Mouse (Mus musculus) liver, postnatal 0 days (tissue): ENCODE results near the gene Ptprcap. TPM values are rescaled to one million over a fixed set of nuclear protein-coding genes. Genes with fewer than 3 reads are reported as not detected.

Experiments
- ATAC-seq: fragments of 200-750 bp; cut with Nextera tagmentation; 2 replicates; pipeline ENCODE4 v1.8.0; 2017; ENCODE audit warnings: mild to moderate bottlenecking, moderate library complexity
- DNase-seq: peaks from one replicate; pipeline ENCODE4 v3.0.0-alpha.2; 2016
- H3K27ac ChIP-seq: fragments of 300-500 bp; sonication (generic); 2 replicates; pipeline ENCODE4 v1.5.1; 2014; ENCODE audit warnings: antibody characterized with exemption, moderate library complexity, mild to moderate bottlenecking, low read depth
- H3K27me3 ChIP-seq: fragments of 300-500 bp; sonication (generic); 2 replicates; pipeline ENCODE4 v1.6.1; 2014; ENCODE audit warnings: low read length, control low read depth, mixed read lengths; ENCODE audit not compliant: insufficient read depth
- H3K36me3 ChIP-seq: fragments of 300-500 bp; sonication (generic); replicated peaks from 2 replicates; pipeline ENCODE4 v1.6.1; 2014; ENCODE audit warnings: mild to moderate bottlenecking, control low read depth, low read length, moderate library complexity, mixed read lengths; ENCODE audit not compliant: insufficient read depth
- H3K4me1 ChIP-seq: fragments of 300-500 bp; sonication (generic); 2 replicates; pipeline ENCODE4 v1.6.1; 2014; ENCODE audit warnings: antibody characterized with exemption, mild to moderate bottlenecking, control low read depth; ENCODE audit not compliant: insufficient read depth
- H3K4me2 ChIP-seq: fragments of 300-500 bp; sonication (generic); 2 replicates; pipeline ENCODE4 v1.6.1; 2014; ENCODE audit warnings: low read depth, mild to moderate bottlenecking, low read length, moderate library complexity, mixed read lengths
- H3K4me3 ChIP-seq: fragments of 300-500 bp; sonication (generic); 2 replicates; pipeline ENCODE4 v1.5.1; 2014; ENCODE audit warnings: low read depth, low read length
- H3K9ac ChIP-seq: fragments of 300-500 bp; sonication (generic); replicated peaks from 2 replicates; pipeline ENCODE4 v1.6.1; 2014; ENCODE audit warnings: mild to moderate bottlenecking, moderate library complexity
- H3K9me3 ChIP-seq: fragments of 300-500 bp; sonication (generic); 2 replicates; pipeline ENCODE4 v1.6.1; 2016; ENCODE audit warnings: mild to moderate bottlenecking, control low read depth, low read length, mixed read lengths
- CTCF ChIP-seq: sonication (generic); IDR thresholded peaks from 2 replicates; pipeline ENCODE4 v1.5.1; 2016; ENCODE audit warnings: antibody characterized with exemption, low read depth
- EP300 ChIP-seq: IDR thresholded peaks from 2 replicates; pipeline ENCODE4 v1.6.1; 2016; ENCODE audit warnings: antibody characterized with exemption, low read depth, mild to moderate bottlenecking
- WGBS: fragments of 180-500 bp; shearing (Covaris S2); extraction: QIAGEN DNeasy Blood & Tissue Kit; methylation state at CpG from one replicate; pipeline ENCODE4 v1.1.7; 2014; ENCODE audit not compliant: insufficient replicate concordance; 5-methylcytosine and 5-hydroxymethylcytosine counted together
- polyA plus RNA-seq: library from polyadenylated mRNA; unstranded; fragments of >200 nt; fragmentation: Nextera tagmentation; extraction: Ambion mirVana; gene quantifications from 2 replicates; pipeline ENCODE4 v1.2.1, GENCODE M21; 2015

Gene Ptprcap
- polyA plus RNA-seq, 1 experiment from 2014 or later: 35.7 TPM

DNA sequence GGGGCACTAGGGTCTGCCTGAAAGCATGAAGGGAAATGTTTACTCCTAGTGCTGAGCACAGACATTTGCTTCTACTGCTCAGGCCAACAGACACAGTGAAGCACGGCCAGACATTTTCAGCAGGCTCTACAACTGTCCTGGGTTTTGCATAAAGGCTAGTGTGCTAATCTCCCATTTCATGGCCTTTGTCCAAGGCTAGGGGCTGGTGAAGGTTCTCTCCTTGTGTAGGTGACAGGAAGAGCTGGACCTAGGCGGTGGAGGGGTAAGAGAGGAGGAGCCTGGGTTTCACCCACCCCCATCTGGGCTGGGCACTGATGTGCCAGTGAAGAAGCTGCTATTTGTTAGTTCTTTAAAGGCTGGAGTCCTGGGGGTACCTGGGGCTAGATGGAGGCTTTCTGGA, 11.3 kb downstream of the Ptprcap start:
- no peak for DNase-seq
- Histone ChIP-seq H3K9me3 (no peaks in the 10 kb centered on the region), H3K27ac (peak overlapping the region; percentile 79), H3K4me2 (no peak overlapping the region), H3K36me3 (peaks cover 2% of the 10 kb centered on the region), H3K9ac (0 out of 2 replicates have a peak overlapping the region, but pooled peaks have one; percentile 23), H3K4me1 (peaks cover 30% of the 10 kb centered on the region), H3K4me3 (no peak overlapping the region), H3K27me3 (no peaks in the 10 kb centered on the region)
- no peak for TF ChIP-seq CTCF
- no peak for TF ChIP-seq EP300
- ATAC-seq: no peak
- 38% methylated on average over 2 of the region's 2 CpGs for WGBS

DNA sequence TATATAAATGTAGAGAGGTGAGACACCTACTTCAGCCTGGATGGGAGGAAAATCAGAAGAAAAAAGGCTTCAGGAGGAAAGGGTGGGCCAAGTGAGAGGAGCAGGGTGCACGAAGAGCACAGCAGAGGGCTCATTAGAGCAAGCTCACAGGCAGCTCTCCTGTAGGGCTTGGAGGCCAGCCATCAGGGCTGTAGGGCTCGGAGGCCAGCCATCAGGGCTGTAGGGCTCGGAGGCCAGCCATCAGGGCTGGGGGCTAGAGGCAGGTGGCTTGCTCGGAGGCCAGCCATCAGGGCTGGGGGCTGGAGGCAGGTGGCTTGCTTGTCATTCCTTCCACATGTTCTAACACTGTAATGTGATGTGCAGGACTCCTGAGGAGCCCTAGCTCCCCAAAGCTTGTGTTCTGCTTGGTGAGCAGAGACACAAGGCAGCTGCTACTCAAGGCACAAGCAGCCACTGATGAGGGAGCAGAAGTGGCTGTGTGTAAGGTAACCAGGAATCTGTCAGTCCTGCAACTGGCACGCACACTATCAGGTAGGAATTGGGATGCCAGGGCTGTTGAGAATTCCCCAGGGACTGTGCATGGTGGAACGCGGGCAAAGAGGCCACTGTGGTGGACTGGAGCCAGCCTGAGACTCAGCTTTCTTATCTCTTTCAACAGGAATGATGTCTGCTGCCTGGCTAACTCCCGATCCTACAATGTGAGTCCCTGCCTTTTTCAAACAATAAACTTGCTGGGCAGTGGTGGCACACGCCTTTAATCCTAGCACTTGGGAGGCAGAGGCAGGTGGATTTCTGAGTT, 13.5 kb downstream of the Ptprcap start:
- no peak overlapping the region for H3K27ac ChIP-seq
- WGBS: 73% methylated on average over 9 of the region's 9 CpGs

DNA sequence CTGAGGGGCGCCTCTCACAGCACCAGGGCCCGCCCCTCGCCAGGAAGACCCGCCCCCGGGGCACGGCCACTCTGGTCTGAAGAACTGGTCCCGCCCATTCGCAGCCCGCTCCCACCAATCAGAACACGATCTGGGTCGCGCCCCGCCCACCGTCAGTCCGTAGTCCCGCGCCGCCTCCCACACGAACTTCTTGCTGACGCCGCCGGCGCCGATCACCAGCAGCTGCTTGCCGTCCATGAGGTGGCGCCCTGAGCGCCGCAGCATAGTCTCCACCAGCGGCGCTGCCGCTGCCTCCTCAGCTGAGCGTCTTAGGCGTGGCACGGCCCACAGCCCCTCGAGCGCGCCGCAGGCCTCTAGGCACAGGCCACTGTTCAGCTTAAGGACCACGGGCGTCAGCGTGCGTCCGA, 16.0 kb downstream of the Ptprcap start:
- Histone ChIP-seq H3K4me3 (peak overlapping the region; percentile 62), H3K4me1 (peaks cover 31% of the 10 kb centered on the region), H3K27ac (peak overlapping the region; percentile 82), H3K9me3 (no peaks in the 10 kb centered on the region), H3K4me2 (peak overlapping the region; percentile 97), H3K9ac (peak overlapping the region; percentile 81), H3K27me3 (no peaks in the 10 kb centered on the region), H3K36me3 (no peaks in the 10 kb centered on the region)
- WGBS: under 1% methylated on average over 42 of the region's 43 CpGs
- DNase-seq: peak; percentile 99
- TF ChIP-seq EP300 (no peak), CTCF (peak; percentile 99)
- peak; percentile 95 for ATAC-seq

More for the DNA sequence above, 13.5 kb downstream of the Ptprcap start:
- Histone ChIP-seq H3K9ac (no peak overlapping the region), H3K4me3 (no peak overlapping the region), H3K9me3 (no peaks in the 10 kb centered on the region), H3K36me3 (no peaks in the 10 kb centered on the region), H3K27me3 (no peaks in the 10 kb centered on the region), H3K4me1 (peaks cover 45% of the 10 kb centered on the region), H3K4me2 (no peak overlapping the region)
- ATAC-seq: no peak
- TF ChIP-seq EP300 (no peak), CTCF (no peak)
- no peak for DNase-seq

DNA sequence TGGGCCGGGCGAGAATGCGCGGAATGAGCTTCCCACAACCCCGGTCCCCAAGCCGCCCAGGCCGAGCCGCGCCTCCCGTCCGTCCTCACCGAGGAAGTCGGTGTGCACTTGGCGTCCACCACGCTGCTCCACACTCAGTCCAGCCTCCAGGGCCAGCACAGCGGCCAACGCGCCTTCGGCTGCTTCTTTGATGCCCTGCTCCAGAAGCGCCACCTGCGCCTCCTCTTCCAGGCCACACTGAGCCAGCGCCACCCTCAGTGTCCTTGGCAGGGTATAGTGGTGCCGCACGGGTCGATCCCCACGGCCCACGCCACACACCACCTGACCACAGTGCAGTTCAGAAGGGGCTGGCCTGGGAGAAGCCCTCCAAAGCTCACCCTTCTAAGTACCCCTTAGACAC, 16.4 kb downstream of the Ptprcap start:
- Histone ChIP-seq H3K36me3 (no peaks in the 10 kb centered on the region), H3K4me2 (peak overlapping the region; percentile 97), H3K9ac (peak overlapping the region; percentile 81), H3K27me3 (no peaks in the 10 kb centered on the region), H3K4me3 (peak overlapping the region; percentile 62), H3K27ac (peak overlapping the region; percentile 82), H3K9me3 (no peaks in the 10 kb centered on the region), H3K4me1 (peaks cover 30% of the 10 kb centered on the region)
- DNase-seq (no peak), ATAC-seq (peak; percentile 47)
- TF ChIP-seq EP300 (no peak), CTCF (no peak)
- 8% methylated on average over 27 of the region's 27 CpGs for WGBS

DNA sequence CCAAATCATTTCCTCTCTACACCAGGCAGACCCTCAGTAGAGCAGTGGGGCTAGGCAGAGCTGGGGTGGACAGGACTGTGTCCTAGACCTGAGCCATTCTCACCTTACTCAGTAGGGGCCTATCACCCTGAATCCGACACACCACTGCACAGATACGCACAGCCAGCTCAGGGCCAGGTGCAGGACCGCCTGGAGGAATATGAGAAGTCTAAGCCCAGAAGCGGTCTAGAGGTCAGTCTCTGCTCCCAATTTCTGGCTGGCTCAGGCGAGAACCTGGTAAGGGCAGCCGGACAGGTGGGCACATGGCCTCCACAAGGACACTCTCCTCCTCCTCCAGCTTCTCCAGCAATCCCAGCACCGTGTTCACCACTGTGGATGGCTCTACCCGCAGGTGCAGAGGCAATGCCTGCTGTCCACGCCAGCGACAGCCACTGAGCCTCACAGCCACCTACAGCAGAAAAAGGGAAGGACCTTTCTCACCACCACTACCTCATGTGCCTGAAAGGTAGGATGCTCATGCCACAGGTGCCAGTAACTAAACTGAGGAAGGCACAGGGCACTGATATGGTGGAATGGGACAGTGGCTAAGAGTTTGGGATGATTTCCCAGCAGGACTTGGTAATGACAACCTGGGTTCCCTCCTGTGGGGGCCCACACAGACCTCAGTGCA, 17.5 kb downstream of the Ptprcap start:
- Histone ChIP-seq H3K4me2 (no peak overlapping the region), H3K4me1 (peaks cover 28% of the 10 kb centered on the region), H3K4me3 (no peak overlapping the region), H3K9ac (no peak overlapping the region), H3K27me3 (no peaks in the 10 kb centered on the region), H3K27ac (0 out of 2 replicates have a peak overlapping the region, but pooled peaks have one; percentile 34), H3K36me3 (no peaks in the 10 kb centered on the region), H3K9me3 (no peaks in the 10 kb centered on the region)
- WGBS: 87% methylated on average over 10 of the region's 10 CpGs
- TF ChIP-seq CTCF: no peak
- TF ChIP-seq EP300: no peak
- no peak for ATAC-seq
- no peak for DNase-seq

DNA sequence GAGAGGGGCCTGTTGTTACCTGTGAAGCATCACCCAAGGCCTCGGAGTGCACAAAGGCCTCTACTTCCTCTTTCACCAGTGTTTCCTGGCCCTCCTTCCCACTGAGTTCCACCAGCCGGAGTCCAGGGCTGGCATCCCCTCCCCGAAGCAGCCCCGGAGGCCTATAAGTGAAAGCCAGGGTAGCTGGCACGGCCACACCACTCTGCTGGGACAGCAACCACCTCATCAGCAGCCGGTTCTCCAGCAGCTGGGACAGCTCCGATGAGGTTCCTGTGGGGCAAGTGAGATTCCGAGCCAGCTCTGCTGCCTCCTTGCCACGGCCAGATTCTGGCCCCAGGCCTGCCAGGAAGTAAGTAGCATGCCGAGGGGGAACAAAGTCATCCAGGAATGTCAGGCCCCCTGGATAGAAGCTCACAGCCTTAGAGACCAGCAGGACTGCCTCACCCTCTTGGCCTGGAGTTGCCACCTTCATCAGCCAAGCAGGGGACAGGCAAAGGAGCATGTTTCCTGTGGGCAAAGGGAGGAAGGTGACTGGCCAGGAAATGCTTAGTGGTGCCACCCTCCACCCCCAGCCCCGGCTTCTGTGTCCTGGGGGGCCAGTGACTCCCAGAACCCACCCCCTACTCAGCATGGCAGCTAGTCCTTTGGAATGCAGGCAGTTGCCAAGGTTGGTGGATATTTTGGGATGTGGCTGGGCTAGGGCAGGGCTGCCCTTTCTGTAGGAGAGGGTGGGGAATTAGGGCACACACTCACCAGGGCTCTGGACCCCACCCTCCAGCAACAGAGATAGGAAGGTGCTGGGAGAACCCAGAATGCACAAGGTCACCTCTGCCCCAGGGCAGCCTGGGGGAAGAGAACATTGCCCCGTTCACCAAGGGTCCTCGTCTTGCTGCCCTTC, 18.2 kb downstream of the Ptprcap start:
- Histone ChIP-seq H3K36me3 (no peaks in the 10 kb centered on the region), H3K27me3 (no peaks in the 10 kb centered on the region), H3K9me3 (no peaks in the 10 kb centered on the region), H3K4me1 (peaks cover 28% of the 10 kb centered on the region), H3K4me2 (no peak overlapping the region), H3K4me3 (no peak overlapping the region), H3K27ac (0 out of 2 replicates have a peak overlapping the region, but pooled peaks have one; percentile 34), H3K9ac (no peak overlapping the region)
- DNase-seq (no peak), ATAC-seq (no peak)
- 46% methylated on average over 13 of the region's 13 CpGs for WGBS
- TF ChIP-seq EP300: no peak
- no peak for TF ChIP-seq CTCF
